In the genomic region with DNA sequence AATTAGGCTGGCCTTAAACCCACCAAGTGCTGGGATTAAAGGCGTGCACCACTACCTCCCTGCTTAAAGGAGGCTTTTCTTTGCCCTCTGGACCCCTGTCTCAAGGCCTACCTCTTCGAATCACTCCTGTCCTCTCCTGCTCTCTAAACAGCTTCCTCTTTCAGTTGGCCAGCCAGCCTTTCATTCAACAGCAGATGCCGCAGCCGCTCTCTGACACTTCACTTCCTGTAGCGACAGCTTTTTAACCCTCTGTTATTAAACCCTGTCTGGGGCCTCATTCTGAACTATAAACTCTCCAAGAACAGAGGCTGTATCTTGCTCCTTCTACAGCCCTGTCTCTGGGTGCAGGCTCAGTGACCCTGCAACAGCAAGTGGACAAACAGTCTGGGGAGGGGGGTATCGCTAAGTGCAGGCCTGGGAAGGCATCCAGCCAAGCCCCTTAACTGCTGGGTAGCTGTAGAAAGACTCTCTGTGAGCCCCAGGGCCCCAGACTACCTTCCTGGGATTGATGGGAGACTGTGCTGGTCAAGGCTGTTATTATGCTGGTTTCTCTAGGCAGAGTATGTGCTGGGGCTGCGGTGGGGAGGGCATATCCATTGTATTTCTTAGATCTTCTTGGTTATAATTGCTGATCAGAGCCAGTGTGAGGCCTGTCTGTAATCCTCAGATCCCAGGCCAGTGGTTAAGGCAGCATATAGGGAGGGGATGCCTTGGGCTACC, we compare ENCODE assay signal across 8 mouse cellular contexts. TPM values are rescaled to one million over a fixed set of nuclear protein-coding genes. Genes with fewer than 3 reads are reported as not detected.
DNase-seq lines count a peak whose midpoint lies in the region; ATAC-seq lines count a peak whose summit lies in the region.

No protein-coding gene starts in this region.

- 45% methylated on average over 7 of the region's 7 CpGs for WGBS in heart, embryonic 11.5 days (ENCODE audit: insufficient replicate concordance)
- WGBS in kidney, embryonic 14.5 days, result 29% methylated on average over 7 of the region's 7 CpGs

- H3K27me3 ChIP-seq in heart, embryonic 11.5 days (ENCODE audit: control insufficient read depth, insufficient read depth, low read length), result no peaks in the 10 kb centered on the region
- H3K27me3 ChIP-seq in kidney, embryonic 14.5 days (ENCODE audit: control insufficient read depth, insufficient read depth, low read length), result no peaks in the 10 kb centered on the region
- no peaks in the 10 kb centered on the region for H3K27me3 ChIP-seq in splenic B cell, adult 2 months (ENCODE audit: control insufficient read depth, insufficient read depth, low read length, poor library complexity, severe bottlenecking)

- DNase-seq in right cerebral cortex, postnatal 4 days, result peak; percentile 12
- DNase-seq in right cerebral cortex, adult 2 months (ENCODE audit: low spot score in 2 of 2), result no peak
- DNase-seq in lung, postnatal 36 days, result peak; percentile 61
- DNase-seq in splenic B cell, adult 2 months (ENCODE audit: low read depth, low spot score), result peak; percentile 71
- no peak for DNase-seq in urinary bladder, postnatal 14 days (ENCODE audit: low spot score)

- 0 out of 2 replicates have a peak, but pooled peaks have one; percentile 12 for ATAC-seq in heart, embryonic 11.5 days (replicated peaks; ENCODE audit: insufficient number of reproducible peaks, low FRiP score, low TSS enrichment)
- ATAC-seq in kidney, embryonic 14.5 days (ENCODE audit: low FRiP score, low TSS enrichment), result peak; percentile 51; the same call in 1 of the 2 replicates
- ATAC-seq in megakaryocyte-erythroid progenitor cell, adult 5-6 weeks (replicated peaks; ENCODE audit: low FRiP score, low TSS enrichment, poor library complexity, severe bottlenecking), result no peak

- peak overlapping the region; percentile 7; the same call in 1 of the 2 replicates for H3K9ac ChIP-seq in heart, embryonic 11.5 days (ENCODE audit: low read depth, low read length)
- H3K9ac ChIP-seq in kidney, embryonic 14.5 days (ENCODE audit: low read depth, low read length), result no peak overlapping the region

- no peak overlapping the region for H3K4me2 ChIP-seq in heart, embryonic 11.5 days
- no peak overlapping the region for H3K4me2 ChIP-seq in kidney, embryonic 14.5 days (replicated peaks; ENCODE audit: low read depth, low read length)

- no peaks in the 10 kb centered on the region for H3K9me3 ChIP-seq in heart, embryonic 11.5 days (replicated peaks; ENCODE audit: control insufficient read depth, low read length)
- no peaks in the 10 kb centered on the region for H3K9me3 ChIP-seq in kidney, embryonic 14.5 days (ENCODE audit: control insufficient read depth, low read length)

- H3K36me3 ChIP-seq in heart, embryonic 11.5 days (ENCODE audit: control insufficient read depth, insufficient read depth, low read length), result no peaks in the 10 kb centered on the region
- peaks cover 4% of the 10 kb centered on the region; the same call in 1 of the 2 replicates for H3K36me3 ChIP-seq in kidney, embryonic 14.5 days (ENCODE audit: control insufficient read depth, insufficient read depth, low read length)
- H3K36me3 ChIP-seq in splenic B cell, adult 2 months (ENCODE audit: control insufficient read depth, insufficient read depth, low read length, poor library complexity, severe bottlenecking), result no peaks in the 10 kb centered on the region

- peaks cover 14% of the 10 kb centered on the region for H3K4me1 ChIP-seq in heart, embryonic 11.5 days (ENCODE audit: control insufficient read depth, insufficient read depth, low read length)
- peaks cover 5% of the 10 kb centered on the region; the same call in 1 of the 2 replicates for H3K4me1 ChIP-seq in kidney, embryonic 14.5 days (ENCODE audit: control insufficient read depth, insufficient read depth, low read length)

- no peak overlapping the region for H3K4me3 ChIP-seq in heart, embryonic 11.5 days (ENCODE audit: low read depth, low read length)
- no peak overlapping the region for H3K4me3 ChIP-seq in kidney, embryonic 14.5 days (ENCODE audit: low read length)

- H3K27ac ChIP-seq in heart, embryonic 11.5 days (ENCODE audit: low read depth, low read length), result peak overlapping the region; percentile 78
- H3K27ac ChIP-seq in kidney, embryonic 14.5 days (ENCODE audit: low read depth, low read length), result 0 out of 2 replicates have a peak overlapping the region, but pooled peaks have one; percentile 24

RNA-seq across cellular contexts. Expression of a gene that starts 13.7 kb away (rescaled TPM):
- polyA plus RNA-seq in heart, embryonic 11.5 days (2014; fragmentation: Nextera tagmentation; extraction: Ambion mirVana), result 0.27 and 0.39 TPM in 2 replicates
- polyA plus RNA-seq in kidney, embryonic 14.5 days (2014; fragmentation: Nextera tagmentation; extraction: Ambion mirVana), result 0.28 and 0.53 TPM in 2 replicates
- total RNA-seq in megakaryocyte-erythroid progenitor cell, adult 5-6 weeks (2014; fragmentation: Nextera tagmentation), result 3.9 and 5.1 TPM in 2 replicates
- 4.7 and 10.1 TPM in 2 replicates for total RNA-seq in megakaryocyte-erythroid progenitor cell, adult 5-6 weeks (2017)

RNA-seq across cellular contexts. Expression of a gene that starts 34.4 kb away (rescaled TPM):
- 183 and 202 TPM in 2 replicates for polyA plus RNA-seq in heart, embryonic 11.5 days (2014; fragmentation: Nextera tagmentation; extraction: Ambion mirVana)
- 278 and 283 TPM in 2 replicates for polyA plus RNA-seq in kidney, embryonic 14.5 days (2014; fragmentation: Nextera tagmentation; extraction: Ambion mirVana)
- total RNA-seq in megakaryocyte-erythroid progenitor cell, adult 5-6 weeks (2014; fragmentation: Nextera tagmentation), result 9.9 and 16.2 TPM in 2 replicates
- total RNA-seq in megakaryocyte-erythroid progenitor cell, adult 5-6 weeks (2017), result 37.5 and 42.7 TPM in 2 replicates

Comparison
In these comparisons a context has a peak if more than half of its experiments do, and no peak if none do; other contexts are left out.
1. DNase-seq: peak in right cerebral cortex, postnatal 4 days (single experiment), lung, postnatal 36 days (single experiment) and splenic B cell, adult 2 months (single experiment); none in right cerebral cortex, adult 2 months (0 of 2) and urinary bladder, postnatal 14 days (single experiment).